Mouse (Mus musculus) limb, embryonic 14.5 days (tissue): ENCODE data around the gene Rgs12. TPM values are rescaled to one million over a fixed set of nuclear protein-coding genes. Genes with fewer than 3 reads are reported as not detected.

Experiments used
- ATAC-seq: fragments of 200-750 bp; cut with Nextera tagmentation; 2 replicates; pipeline ENCODE4 v1.8.0; 2017; ENCODE audit warnings: low read depth, moderate number of reproducible peaks, moderate TSS enrichment; ENCODE audit not compliant: low FRiP score
- DNase-seq: peaks from one replicate; pipeline ENCODE4 v3.0.0-alpha.2; 2015; ENCODE audit warnings: low spot score
- H3K27ac ChIP-seq: fragments of 300-500 bp; sonication (generic); replicated peaks from 2 replicates; pipeline ENCODE4 v1.5.1; 2014; ENCODE audit warnings: low read depth, mild to moderate bottlenecking, low read length, moderate library complexity, mixed read lengths
- H3K27me3 ChIP-seq: fragments of 300-500 bp; sonication (generic); 2 replicates; pipeline ENCODE4 v1.6.1; 2014; ENCODE audit warnings: low read length, mixed read lengths; ENCODE audit not compliant: control insufficient read depth, insufficient read depth
- H3K36me3 ChIP-seq: fragments of 300-500 bp; sonication (generic); 2 replicates; pipeline ENCODE4 v1.6.1; 2014; ENCODE audit warnings: mild to moderate bottlenecking, low read length, moderate library complexity, mixed read lengths; ENCODE audit not compliant: control insufficient read depth, insufficient read depth
- H3K4me1 ChIP-seq: fragments of 300-500 bp; sonication (generic); 2 replicates; pipeline ENCODE4 v1.6.1; 2014; ENCODE audit warnings: antibody characterized with exemption, low read length, mixed read lengths; ENCODE audit not compliant: control insufficient read depth, insufficient read depth
- H3K4me2 ChIP-seq: fragments of 300-500 bp; sonication (generic); replicated peaks from 2 replicates; pipeline ENCODE4 v1.6.1; 2014; ENCODE audit warnings: low read depth, mild to moderate bottlenecking, low read length, moderate library complexity; ENCODE audit not compliant: severe bottlenecking
- H3K4me3 ChIP-seq: fragments of 300-500 bp; sonication (generic); replicated peaks from 2 replicates; pipeline ENCODE4 v1.5.1; 2014; ENCODE audit warnings: low read length
- H3K9ac ChIP-seq: fragments of 300-500 bp; sonication (generic); 2 replicates; pipeline ENCODE4 v1.6.1; 2014; ENCODE audit warnings: mild to moderate bottlenecking, low read depth, low read length, moderate library complexity; ENCODE audit not compliant: severe bottlenecking
- H3K9me3 ChIP-seq: fragments of 300-500 bp; sonication (generic); 2 replicates; pipeline ENCODE4 v1.6.1; 2016; ENCODE audit warnings: low read length; ENCODE audit not compliant: control insufficient read depth
- POLR2A ChIP-seq: fragments of 200-500 bp; IDR thresholded peaks from 2 replicates; pipeline ENCODE4 v1.8.0; 2012; ENCODE audit warnings: inconsistent platforms, mild to moderate bottlenecking, moderate library complexity, borderline replicate concordance; ENCODE audit not compliant: insufficient read depth, insufficient read length; ENCODE audit errors: extremely low read depth
- WGBS: fragments of 180-500 bp; shearing (Covaris S2); extraction: QIAGEN DNeasy Blood & Tissue Kit; methylation state at CpG from one replicate; pipeline ENCODE4 v1.1.7; 2014; 5-methylcytosine and 5-hydroxymethylcytosine counted together
- polyA plus RNA-seq, 2 experiments: library from polyadenylated mRNA; depleted of rRNA in 1 of 2; stranded (reverse) in 1 of 2; unstranded in 1 of 2; fragments of >200 nt; fragmentation: Nextera tagmentation in 1 of 2; extraction: Ambion mirVana in 1 of 2; gene quantifications; 2 replicates each; pipeline versions ENCODE4 v1.2.1 to v1.2.3; 2012 to 2014

The Rgs12 gene
- polyA plus RNA-seq, 2 experiments = 32.6 to 40.4 TPM

- Histone ChIP-seq H3K27ac (no peak overlapping the region), H3K4me1 (peaks cover 10% of the 10 kb centered on the region), H3K9ac (no peak overlapping the region), H3K4me2 (no peak overlapping the region), H3K27me3 (no peaks in the 10 kb centered on the region), H3K4me3 (no peak overlapping the region), H3K9me3 (no peaks in the 10 kb centered on the region), H3K36me3 (peaks cover 18% of the 10 kb centered on the region)
- DNase-seq (no peak), ATAC-seq (no peak)
- WGBS = 90% methylated on average over 4 of the region's 4 CpGs
- TF ChIP-seq POLR2A = no peak
Measured at GRCm38 (mm10) chr5:35009163-35009562, 59.9 kb downstream of the Rgs12 start.

- Histone ChIP-seq H3K27me3 (no peaks in the 10 kb centered on the region), H3K4me2 (no peak overlapping the region), H3K4me1 (no peaks in the 10 kb centered on the region), H3K36me3 (peaks cover 16% of the 10 kb centered on the region), H3K27ac (no peak overlapping the region), H3K9ac (no peak overlapping the region), H3K9me3 (no peaks in the 10 kb centered on the region), H3K4me3 (no peak overlapping the region)
- WGBS = 81% methylated on average over 5 of the region's 5 CpGs
- ATAC-seq = no peak
- no peak for DNase-seq
- TF ChIP-seq POLR2A = no peak
Measured at GRCm38 (mm10) chr5:35010656-35011055, 61.4 kb downstream of the Rgs12 start.

- 94% methylated on average over 6 of the region's 6 CpGs for WGBS
- Histone ChIP-seq H3K27ac (no peak overlapping the region), H3K4me3 (no peak overlapping the region), H3K4me2 (no peak overlapping the region), H3K9me3 (no peaks in the 10 kb centered on the region), H3K4me1 (no peaks in the 10 kb centered on the region), H3K27me3 (no peaks in the 10 kb centered on the region), H3K9ac (no peak overlapping the region), H3K36me3 (peaks cover 16% of the 10 kb centered on the region)
- TF ChIP-seq POLR2A = no peak
- DNase-seq (no peak), ATAC-seq (no peak)
Measured at GRCm38 (mm10) chr5:35011156-35011923, 62.1 kb downstream of the Rgs12 start.

- H3K9ac ChIP-seq = no peak overlapping the region
- no peak overlapping the region for H3K4me2 ChIP-seq
- no peak for ATAC-seq
- H3K27ac ChIP-seq = no peak overlapping the region
- TF ChIP-seq POLR2A = no peak
- DNase-seq = no peak
- H3K27me3 ChIP-seq = no peaks in the 10 kb centered on the region
- 70% methylated on average over 6 of the region's 6 CpGs for WGBS
- H3K4me1 ChIP-seq = no peaks in the 10 kb centered on the region
- H3K36me3 ChIP-seq = peaks cover 6% of the 10 kb centered on the region
- no peak overlapping the region for H3K4me3 ChIP-seq
- no peaks in the 10 kb centered on the region for H3K9me3 ChIP-seq
Measured at GRCm38 (mm10) chr5:35014036-35014435, 64.8 kb downstream of the Rgs12 start.

- H3K9ac ChIP-seq = no peak overlapping the region
- TF ChIP-seq POLR2A = no peak
- H3K4me3 ChIP-seq = no peak overlapping the region
- ATAC-seq = no peak
- 77% methylated on average over 9 of the region's 9 CpGs for WGBS
- peaks cover 26% of the 10 kb centered on the region for H3K36me3 ChIP-seq
- peak; percentile 22 for DNase-seq
- no peaks in the 10 kb centered on the region for H3K9me3 ChIP-seq
- no peaks in the 10 kb centered on the region for H3K4me1 ChIP-seq
- H3K27me3 ChIP-seq = no peaks in the 10 kb centered on the region
- no peak overlapping the region for H3K4me2 ChIP-seq
- H3K27ac ChIP-seq = no peak overlapping the region
Measured at GRCm38 (mm10) chr5:35019673-35020300, 70.5 kb downstream of the Rgs12 start.
